Mouse (Mus musculus) cerebellum, adult 2 months (tissue): Measurements from ENCODE around the gene Mast4. TPM values are rescaled to one million over a fixed set of nuclear protein-coding genes. Genes with fewer than 3 reads are reported as not detected.
"Not testable (repeated sequence)": the region's sequence is repeated elsewhere in the genome, so short reads cannot be mapped to it uniquely, and the experiment has no call there.

Experiments
- DNase-seq, 2 experiments: peaks; one replicate each; pipeline ENCODE4 v3.0.0; 2021
- H3K27ac ChIP-seq: fragments of 200-500 bp; 2 replicates; pipeline ENCODE4 v1.5.1; 2012; ENCODE audit warnings: low read length, control low read depth, inconsistent platforms; ENCODE audit not compliant: insufficient read depth
- H3K27me3 ChIP-seq: fragments of 200-500 bp; 2 replicates; pipeline ENCODE4 v1.6.1; 2012; ENCODE audit warnings: inconsistent platforms, mild to moderate bottlenecking, low read length, moderate library complexity; ENCODE audit not compliant: control insufficient read depth, insufficient read depth
- H3K4me1 ChIP-seq: fragments of 200-500 bp; 2 replicates; pipeline ENCODE4 v1.6.1; 2011; ENCODE audit warnings: low read length; ENCODE audit not compliant: control insufficient read depth, insufficient read depth
- H3K4me3 ChIP-seq: fragments of 200-500 bp; replicated peaks from 2 replicates; pipeline ENCODE3; 2011; ENCODE audit warnings: mild to moderate bottlenecking, low read depth, low read length, control low read depth; ENCODE audit not compliant: insufficient read depth
- CTCF ChIP-seq: fragments of 200-500 bp; IDR thresholded peaks from 2 replicates; pipeline ENCODE4 v1.5.1; 2011; ENCODE audit warnings: low read depth, mild to moderate bottlenecking, control low read depth, low read length, moderate library complexity, borderline replicate concordance; ENCODE audit not compliant: insufficient read depth
- POLR2A ChIP-seq: fragments of 200-500 bp; IDR thresholded peaks from 2 replicates; pipeline ENCODE4 v1.6.1; 2011; ENCODE audit warnings: low read length, control low read depth, borderline replicate concordance; ENCODE audit not compliant: insufficient read depth
- WGBS: fragments of 180-500 bp; shearing (Covaris S2); methylation state at CpG from one replicate; pipeline ENCODE4 v1.1.7; 2018; 5-methylcytosine and 5-hydroxymethylcytosine counted together
- polyA plus RNA-seq: library from polyadenylated mRNA; depleted of rRNA; stranded (reverse); fragments of >200 nt; gene quantifications from 2 replicates; pipeline ENCODE4 v1.2.3, GENCODE M21; 2012; rRNA removed

Gene Mast4
- 18.0 and 21.2 TPM in 2 replicates for polyA plus RNA-seq

GRCm38 (mm10) chr13:103334392-103334686 lies at the start of gene Mast4:
Gene Mast4, minus strand, starts transcription at chr13:103334497.
- Histone ChIP-seq H3K4me3 (peak within 1 kb of the TSS; percentile 59), H3K27ac (no peak within 1 kb of the TSS), H3K4me1 (peaks cover 4% of the 10 kb centered on the region; the same call in 1 of the 2 replicates), H3K27me3 (no peaks in the 10 kb centered on the region; the same call in 1 of the 2 replicates)
- DNase-seq: peak; percentile 81 to 84
- TF ChIP-seq CTCF: no peak
- TF ChIP-seq POLR2A: no peak
- under 1% methylated on average over 43 of the region's 44 CpGs for WGBS

- H3K4me1 ChIP-seq: no peaks in the 10 kb centered on the region
- H3K27ac ChIP-seq: no peak overlapping the region
- TF ChIP-seq CTCF (no peak), POLR2A (no peak)
- H3K27me3 ChIP-seq: no peaks in the 10 kb centered on the region
- DNase-seq: no peak
- H3K4me3 ChIP-seq: no peak overlapping the region
- 54% methylated on average over 1 of the region's 1 CpGs for WGBS
These were observed 40.2 kb upstream of the Mast4 start for GRCm38 (mm10) chr13:103374495-103374894.

- DNase-seq: no peak
- TF ChIP-seq POLR2A (no peak), CTCF (no peak)
- Histone ChIP-seq H3K4me3 (no peak overlapping the region), H3K4me1 (no peaks in the 10 kb centered on the region), H3K27me3 (no peaks in the 10 kb centered on the region), H3K27ac (no peak overlapping the region)
- WGBS: 58% methylated on average over 7 of the region's 7 CpGs
These were observed 34.9 kb upstream of the Mast4 start for GRCm38 (mm10) chr13:103369194-103369593.

GRCm38 (mm10) chr13:103363181-103363580 lies 28.9 kb upstream of the Mast4 start:
- DNase-seq: no peak
- 85% methylated on average over 10 of the region's 10 CpGs for WGBS
- H3K4me1 ChIP-seq: no peaks in the 10 kb centered on the region
- H3K27me3 ChIP-seq: no peaks in the 10 kb centered on the region
- no peak overlapping the region for H3K4me3 ChIP-seq
- TF ChIP-seq POLR2A (no peak), CTCF (no peak)
- H3K27ac ChIP-seq: no peak overlapping the region

- WGBS: 96% methylated on average over 16 of the region's 16 CpGs
- H3K4me3 ChIP-seq: not testable (repeated sequence)
These were observed 23.1 kb upstream of the Mast4 start for GRCm38 (mm10) chr13:103357415-103357814.

GRCm38 (mm10) chr13:103356909-103357308 lies 22.6 kb upstream of the Mast4 start:
- not testable (repeated sequence) for H3K4me3 ChIP-seq, H3K27ac ChIP-seq, H3K4me1 ChIP-seq, H3K27me3 ChIP-seq, DNase-seq
- WGBS: 78% methylated on average over 6 of the region's 6 CpGs

More at GRCm38 (mm10) chr13:103357415-103357814, 23.1 kb upstream of the Mast4 start:
- H3K27ac ChIP-seq, H3K27me3 ChIP-seq, H3K4me1 ChIP-seq, DNase-seq: not testable (repeated sequence)

GRCm38 (mm10) chr13:103354737-103355136 lies 20.4 kb upstream of the Mast4 start:
- 79% methylated on average over 3 of the region's 3 CpGs for WGBS
- no peak for DNase-seq
- Histone ChIP-seq H3K27ac (no peak overlapping the region), H3K4me3 (no peak overlapping the region), H3K27me3 (no peaks in the 10 kb centered on the region), H3K4me1 (no peaks in the 10 kb centered on the region)
- no peak for TF ChIP-seq CTCF
- TF ChIP-seq POLR2A: no peak

GRCm38 (mm10) chr13:103344749-103345148 lies 10.5 kb upstream of the Mast4 start:
- no peak overlapping the region for H3K4me3 ChIP-seq
- 94% methylated on average over 8 of the region's 8 CpGs for WGBS
- no peak for DNase-seq
- H3K4me1 ChIP-seq: no peaks in the 10 kb centered on the region
- TF ChIP-seq CTCF: no peak
- no peak for TF ChIP-seq POLR2A
- no peaks in the 10 kb centered on the region for H3K27me3 ChIP-seq
- H3K27ac ChIP-seq: no peak overlapping the region
